Mouse (Mus musculus) G1E (cell line): ENCODE data around the gene Cd47. TPM values are rescaled to one million over a fixed set of nuclear protein-coding genes. Genes with fewer than 3 reads are reported as not detected.

Experiments
- ATAC-seq: 2 replicates; pipeline ENCODE4 v1.8.0; 2016; ENCODE audit warnings: mild to moderate bottlenecking; ENCODE audit not compliant: insufficient number of reproducible peaks, poor library complexity, low FRiP score, severe bottlenecking; ENCODE audit errors: extremely low read depth
- DNase-seq: peaks from one replicate; pipeline ENCODE4 v3.0.0; 2012; ENCODE audit warnings: low spot score
- H3K27me3 ChIP-seq: 2 replicates; pipeline ENCODE4 v1.6.1; 2012; ENCODE audit warnings: mild to moderate bottlenecking, low read length, inconsistent platforms; ENCODE audit not compliant: insufficient read depth
- H3K36me3 ChIP-seq: replicated peaks from 2 replicates; pipeline ENCODE3; 2012; ENCODE audit warnings: mild to moderate bottlenecking, inconsistent platforms
- H3K4me1 ChIP-seq: 2 replicates; pipeline ENCODE4 v1.6.1; 2012; ENCODE audit warnings: low read depth, low read length, inconsistent platforms, mixed read lengths; ENCODE audit not compliant: insufficient read depth
- H3K4me3 ChIP-seq: 2 replicates; pipeline ENCODE4 v1.5.1; 2012; ENCODE audit warnings: low read depth, mild to moderate bottlenecking, inconsistent platforms, low read length, moderate library complexity, mixed read lengths
- H3K9me3 ChIP-seq: replicated peaks from 2 replicates; pipeline ENCODE4 v1.6.1; 2012; ENCODE audit warnings: inconsistent platforms
- CTCF ChIP-seq: IDR thresholded peaks from 2 replicates; pipeline ENCODE4 v1.5.1; 2012; ENCODE audit warnings: low read depth, low read length, inconsistent platforms, mixed read lengths
- GATA1 ChIP-seq: IDR thresholded peaks from 2 replicates; pipeline ENCODE4 v1.6.1; 2012; ENCODE audit warnings: borderline replicate concordance, low read length, inconsistent platforms, mixed read lengths
- GATA2 ChIP-seq: IDR thresholded peaks from 2 replicates; pipeline ENCODE4 v1.6.1; 2012; ENCODE audit warnings: low read depth, low read length, inconsistent platforms, borderline replicate concordance
- POLR2AphosphoS5 ChIP-seq: IDR thresholded peaks from 2 replicates; pipeline ENCODE4 v1.6.1; 2012; ENCODE audit warnings: low read depth, low read length, inconsistent platforms; ENCODE audit not compliant: insufficient replicate concordance
- TAL1 ChIP-seq: conservative IDR thresholded peaks from 2 replicates; pipeline ENCODE4 v1.6.1; 2012; ENCODE audit warnings: low read depth, low read length, inconsistent platforms, mixed read lengths
- polyA plus RNA-seq: library from polyadenylated mRNA; stranded (reverse); fragments of >175 nt; gene quantifications from 2 replicates; pipeline ENCODE4 v1.2.3, GENCODE M21; 2012
- total RNA-seq, 2 experiments: library from RNA; stranded (forward) in 1 of 2; stranded (reverse) in 1 of 2; fragments of 200-1000 nt in 1 of 2; fragments of >200 nt in 1 of 2; fragmentation: Nextera tagmentation in 1 of 2; gene quantifications; 2 replicates each; pipeline ENCODE4 v1.2.3; 2014 to 2017

The Cd47 gene
- total and polyA plus RNA-seq, 3 experiments, result 88.8 to 451 (median 155) TPM

GRCm38 (mm10) chr16:49949261-49949660 lies 148.9 kb downstream of the Cd47 start:
- DNase-seq (no peak), ATAC-seq (no peak)
- Histone ChIP-seq H3K9me3 (no peaks in the 10 kb centered on the region), H3K27me3 (no peaks in the 10 kb centered on the region), H3K4me1 (0 out of 2 replicates have a peak, but pooled peaks cover 3% of the 10 kb centered on the region), H3K36me3 (no peaks in the 10 kb centered on the region), H3K4me3 (no peak overlapping the region)
- TF ChIP-seq GATA1, result no peak
- TF ChIP-seq TAL1, result no peak
- no peak for TF ChIP-seq CTCF
- TF ChIP-seq POLR2AphosphoS5, result no peak
- no peak for TF ChIP-seq GATA2

GRCm38 (mm10) chr16:49950340-49950739 lies 150.0 kb downstream of the Cd47 start:
- ATAC-seq, result no peak
- H3K36me3 ChIP-seq, result no peaks in the 10 kb centered on the region

GRCm38 (mm10) chr16:49951288-49951691 lies 151.0 kb downstream of the Cd47 start:
- peaks cover 6% of the 10 kb centered on the region; the same call in 1 of the 2 replicates for H3K27me3 ChIP-seq
- no peaks in the 10 kb centered on the region for H3K36me3 ChIP-seq
- ATAC-seq, result no peak
- H3K4me1 ChIP-seq, result 0 out of 2 replicates have a peak, but pooled peaks cover 3% of the 10 kb centered on the region
- TF ChIP-seq POLR2AphosphoS5, result no peak
- TF ChIP-seq GATA2, result no peak
- no peak for TF ChIP-seq CTCF
- TF ChIP-seq TAL1, result no peak
- TF ChIP-seq GATA1, result no peak
- no peaks in the 10 kb centered on the region for H3K9me3 ChIP-seq
- DNase-seq, result no peak
- no peak overlapping the region for H3K4me3 ChIP-seq

More at GRCm38 (mm10) chr16:49950340-49950739, 150.0 kb downstream of the Cd47 start:
- no peak for TF ChIP-seq GATA2
- no peak for TF ChIP-seq TAL1
- no peak for TF ChIP-seq CTCF
- TF ChIP-seq GATA1, result no peak
- TF ChIP-seq POLR2AphosphoS5, result no peak
- Histone ChIP-seq H3K9me3 (no peaks in the 10 kb centered on the region), H3K4me1 (0 out of 2 replicates have a peak, but pooled peaks cover 3% of the 10 kb centered on the region), H3K4me3 (no peak overlapping the region), H3K27me3 (peaks cover under 1% of the 10 kb centered on the region; the same call in 1 of the 2 replicates)
- DNase-seq, result no peak

- no peak for ATAC-seq
- Histone ChIP-seq H3K4me3 (no peak overlapping the region), H3K4me1 (0 out of 2 replicates have a peak, but pooled peaks cover 3% of the 10 kb centered on the region), H3K9me3 (no peaks in the 10 kb centered on the region), H3K27me3 (peaks cover 6% of the 10 kb centered on the region; the same call in 1 of the 2 replicates), H3K36me3 (no peaks in the 10 kb centered on the region)
- TF ChIP-seq GATA2 (no peak), TAL1 (no peak), GATA1 (no peak), CTCF (no peak), POLR2AphosphoS5 (no peak)
- no peak for DNase-seq
Measured at GRCm38 (mm10) chr16:49951925-49952523, 151.7 kb downstream of the Cd47 start.

- H3K4me1 ChIP-seq, result no peaks in the 10 kb centered on the region
- peaks cover 9% of the 10 kb centered on the region; the same call in 1 of the 2 replicates for H3K27me3 ChIP-seq
- DNase-seq (no peak), ATAC-seq (no peak)
- TF ChIP-seq CTCF, result no peak
- TF ChIP-seq POLR2AphosphoS5, result no peak
- no peak for TF ChIP-seq GATA2
- no peak for TF ChIP-seq TAL1
- no peak for TF ChIP-seq GATA1
- H3K36me3 ChIP-seq, result no peaks in the 10 kb centered on the region
- H3K9me3 ChIP-seq, result no peaks in the 10 kb centered on the region
- no peak overlapping the region for H3K4me3 ChIP-seq
Measured at GRCm38 (mm10) chr16:49953817-49954216, 153.5 kb downstream of the Cd47 start.

- Histone ChIP-seq H3K4me1 (no peaks in the 10 kb centered on the region), H3K4me3 (no peak overlapping the region), H3K36me3 (no peaks in the 10 kb centered on the region), H3K9me3 (no peaks in the 10 kb centered on the region), H3K27me3 (peaks cover 12% of the 10 kb centered on the region; the same call in 1 of the 2 replicates)
- ATAC-seq (no peak), DNase-seq (no peak)
- TF ChIP-seq GATA1 (no peak), GATA2 (no peak), TAL1 (no peak), CTCF (no peak), POLR2AphosphoS5 (no peak)
Measured at GRCm38 (mm10) chr16:49954909-49955308, 154.6 kb downstream of the Cd47 start.
